8 mouse cellular contexts compared by ENCODE assay signal in the genomic region with DNA sequence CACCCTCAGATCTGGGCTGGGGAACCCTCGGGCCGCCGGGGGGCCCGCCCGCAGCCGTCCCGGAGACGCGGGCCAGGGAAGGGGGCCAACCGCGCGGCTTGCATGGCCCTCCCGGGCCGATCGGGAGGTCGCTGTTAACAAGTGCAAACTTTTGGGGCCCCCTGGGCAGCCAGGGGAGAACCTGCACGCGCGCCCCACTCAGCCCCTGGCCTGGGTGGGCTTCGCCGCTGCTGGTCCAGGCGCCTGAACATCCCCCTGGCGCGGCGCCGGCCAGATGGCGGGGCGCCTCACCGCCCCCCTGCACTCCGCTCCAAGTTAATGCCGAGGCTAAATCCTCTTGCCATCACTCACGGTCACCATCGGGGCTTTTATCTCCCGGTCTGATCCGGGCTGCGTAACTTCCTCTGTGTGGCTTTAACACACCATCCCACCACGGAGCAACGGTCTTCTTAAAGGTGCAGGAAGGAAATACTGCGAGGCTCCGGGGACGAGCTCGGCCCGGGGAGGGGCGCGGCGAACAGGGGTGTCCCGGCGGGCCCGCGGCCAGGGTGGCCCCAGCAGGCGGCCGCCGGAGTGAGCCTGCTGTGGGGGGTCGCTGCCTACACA. TPM values are rescaled to one million over a fixed set of nuclear protein-coding genes. Genes with fewer than 3 reads are reported as not detected.
A peak's percentile ranks its signal among the peaks of the same experiment; 100 is the strongest.
DNase-seq lines count a peak whose midpoint lies in the region; ATAC-seq and TF ChIP-seq lines count a peak whose summit lies in the region.

Gene Ntng2 (minus strand): TSS at position 407 of the 606 bp plus-strand sequence.

- under 1% methylated on average over 53 of the region's 54 CpGs for WGBS in kidney, adult 2 months
- 0% methylated on average over 41 of the region's 54 CpGs for WGBS in limb, embryonic 14.5 days
- under 1% methylated on average over 53 of the region's 54 CpGs for WGBS in midbrain, embryonic 14.5 days

- no peaks in the 10 kb centered on the region for H3K36me3 ChIP-seq in testis, adult 2 months (ENCODE audit: control insufficient read depth, insufficient read depth, low read length)
- H3K36me3 ChIP-seq in kidney, adult 2 months (ENCODE audit: control insufficient read depth, insufficient read depth, low read length) = no peaks in the 10 kb centered on the region
- no peaks in the 10 kb centered on the region for H3K36me3 ChIP-seq in limb, embryonic 14.5 days (ENCODE audit: control insufficient read depth, insufficient read depth, low read length)
- H3K36me3 ChIP-seq in midbrain, embryonic 14.5 days (ENCODE audit: control insufficient read depth, insufficient read depth, low read length) = no peaks in the 10 kb centered on the region

- no peak for TF ChIP-seq POLR2A in testis, adult 2 months (IDR thresholded peaks at IDR 0.05; ENCODE audit: control insufficient read depth, low read depth, low read length)
- TF ChIP-seq POLR2A in kidney, adult 2 months (IDR thresholded peaks at IDR 0.05; ENCODE audit: low read depth, low read length) = no peak
- TF ChIP-seq POLR2A in limb, embryonic 14.5 days (IDR thresholded peaks at IDR 0.05; ENCODE audit: borderline replicate concordance, extremely low read depth, insufficient read depth, insufficient read length) = no peak

- 0 out of 2 replicates have a peak, but pooled peaks have one; percentile 24 for ATAC-seq in limb, embryonic 14.5 days (ENCODE audit: low FRiP score, low read depth)
- ATAC-seq in midbrain, embryonic 14.5 days (ENCODE audit: low FRiP score, low TSS enrichment) = peak; percentile 53

- H3K4me3 ChIP-seq in testis, adult 2 months (ENCODE audit: control insufficient read depth, low read depth, low read length) = peak within 1 kb of the TSS; percentile 64
- H3K4me3 ChIP-seq in kidney, adult 2 months (ENCODE audit: insufficient read depth, low read depth, low read length) = peak within 1 kb of the TSS; percentile 87
- H3K4me3 ChIP-seq in limb, embryonic 14.5 days (replicated peaks; ENCODE audit: low read length) = peak within 1 kb of the TSS; percentile 49
- H3K4me3 ChIP-seq in midbrain, embryonic 14.5 days (replicated peaks; ENCODE audit: low read depth, low read length) = peak within 1 kb of the TSS; percentile 60

- no peaks in the 10 kb centered on the region; the same call in 1 of the 2 replicates for H3K27me3 ChIP-seq in testis, adult 2 months (ENCODE audit: control insufficient read depth, insufficient read depth, low read length)
- peaks cover 11% of the 10 kb centered on the region for H3K27me3 ChIP-seq in kidney, adult 2 months (replicated peaks; ENCODE audit: control insufficient read depth, insufficient read depth, low read length)
- peaks cover 70% of the 10 kb centered on the region for H3K27me3 ChIP-seq in limb, embryonic 14.5 days (ENCODE audit: control insufficient read depth, insufficient read depth, low read length)
- peaks cover 28% of the 10 kb centered on the region for H3K27me3 ChIP-seq in midbrain, embryonic 14.5 days (ENCODE audit: control insufficient read depth, insufficient read depth, low read length)

- no peak within 1 kb of the TSS for H3K27ac ChIP-seq in testis, adult 2 months (ENCODE audit: control insufficient read depth, insufficient read depth, low read depth, low read length)
- peak within 1 kb of the TSS; percentile 46 for H3K27ac ChIP-seq in kidney, adult 2 months (ENCODE audit: insufficient read depth, low read depth, low read length)
- H3K27ac ChIP-seq in limb, embryonic 14.5 days (replicated peaks; ENCODE audit: low read depth, low read length) = no peak within 1 kb of the TSS
- peak within 1 kb of the TSS; percentile 86 for H3K27ac ChIP-seq in midbrain, embryonic 14.5 days (replicated peaks; ENCODE audit: low read depth, low read length)

- H3K9ac ChIP-seq in limb, embryonic 14.5 days (ENCODE audit: low read depth, low read length, severe bottlenecking) = peak within 1 kb of the TSS; percentile 32
- peak within 1 kb of the TSS; percentile 68 for H3K9ac ChIP-seq in midbrain, embryonic 14.5 days (replicated peaks; ENCODE audit: low read length)

- H3K9me3 ChIP-seq in limb, embryonic 14.5 days (ENCODE audit: control insufficient read depth, low read length) = no peaks in the 10 kb centered on the region
- no peaks in the 10 kb centered on the region for H3K9me3 ChIP-seq in midbrain, embryonic 14.5 days (ENCODE audit: control insufficient read depth, low read length)

- H3K4me1 ChIP-seq in testis, adult 2 months (ENCODE audit: control insufficient read depth, insufficient read depth, low read length) = peaks cover 5% of the 10 kb centered on the region
- no peaks in the 10 kb centered on the region for H3K4me1 ChIP-seq in kidney, adult 2 months (ENCODE audit: control insufficient read depth, insufficient read depth, low read length)
- peaks cover 23% of the 10 kb centered on the region; the same call in 1 of the 2 replicates for H3K4me1 ChIP-seq in limb, embryonic 14.5 days (ENCODE audit: control insufficient read depth, insufficient read depth, low read length)
- H3K4me1 ChIP-seq in midbrain, embryonic 14.5 days (ENCODE audit: control insufficient read depth, insufficient read depth, low read length) = peaks cover 36% of the 10 kb centered on the region

- TF ChIP-seq CTCF in testis, adult 2 months (IDR thresholded peaks at IDR 0.05; ENCODE audit: control insufficient read depth, insufficient read depth, insufficient replicate concordance, low read depth, low read length) = no peak
- no peak for TF ChIP-seq CTCF in kidney, adult 2 months (conservative IDR thresholded peaks at IDR 0.05; ENCODE audit: insufficient read depth, insufficient read length, low read depth, low read length)

- DNase-seq in testis, postnatal 10 days (ENCODE audit: low spot score) = no peak
- peak; percentile 72 for DNase-seq in embryo, embryonic 9.5 days (ENCODE audit: extremely low spot score)
- peak; percentile 57 to 69 for DNase-seq in heart, adult 9 months (ENCODE audit: low spot score in 2 of 2)
- DNase-seq in kidney, adult 2 months = peak; percentile 66
- peak; percentile 10 for DNase-seq in limb, embryonic 14.5 days (ENCODE audit: low spot score)
- DNase-seq in midbrain, embryonic 14.5 days = peak; percentile 82
- DNase-seq in thymus, postnatal 0 days (ENCODE audit: low spot score) = peak; percentile 43

- peak within 1 kb of the TSS; percentile 96 for H3K4me2 ChIP-seq in limb, embryonic 14.5 days (replicated peaks; ENCODE audit: low read depth, low read length, severe bottlenecking)
- H3K4me2 ChIP-seq in midbrain, embryonic 14.5 days (ENCODE audit: low read length) = peak within 1 kb of the TSS; percentile 98

RNA-seq across cellular contexts. Expression of gene Ntng2, which starts in this region (rescaled TPM):
- 1.4 and 2.0 TPM in 2 replicates for polyA plus RNA-seq in testis, adult 2 months (2012; rRNA removed)
- polyA plus RNA-seq in kidney, adult 2 months (2012; rRNA removed) = 18.2 and 23.2 TPM in 2 replicates
- 3.3 and 3.8 TPM in 2 replicates for polyA plus RNA-seq in limb, embryonic 14.5 days (2012; rRNA removed)
- polyA plus RNA-seq in limb, embryonic 14.5 days (2014; fragmentation: Nextera tagmentation; extraction: Ambion mirVana) = 0.26 and 1.00 TPM in 2 replicates
- polyA plus RNA-seq in midbrain, embryonic 14.5 days (2014; fragmentation: Nextera tagmentation; extraction: Ambion mirVana) = 9.8 and 15.9 TPM in 2 replicates
- 0.18 and 0.28 TPM in 2 replicates for polyA plus RNA-seq in thymus, postnatal 0 days (2015; fragmentation: Nextera tagmentation; extraction: Ambion mirVana)

Comparison
In these comparisons a context has a peak if more than half of its experiments do, and no peak if none do; other contexts are left out.
1. Peak in DNase-seq in thymus, postnatal 0 days; RNA of the gene not detected or under 1 TPM.
2. H3K27ac ChIP-seq: peak in kidney, adult 2 months (single experiment) and midbrain, embryonic 14.5 days (single experiment); none in testis, adult 2 months (single experiment) and limb, embryonic 14.5 days (single experiment).
3. Peak in every context shown above with its lines, with median percentiles within 50 percentile points of each other: H3K4me3 ChIP-seq.